Mouse (Mus musculus) midbrain, embryonic 16.5 days (tissue): Measurements from ENCODE around the gene Elf2. TPM values are rescaled to one million over a fixed set of nuclear protein-coding genes. Genes with fewer than 3 reads are reported as not detected.

Experiments
- microRNA-seq: library from miRNA; unstranded; fragments of <30 nt; microRNA quantifications from one replicate; pipeline ENCODE4, GENCODE M21; 2017
- polyA plus RNA-seq: library from polyadenylated mRNA; unstranded; fragments of >200 nt; fragmentation: Nextera tagmentation; extraction: Ambion mirVana; gene quantifications from 2 replicates; pipeline ENCODE4 v1.2.1, GENCODE M21; 2015

The Elf2 gene
- polyA plus RNA-seq, 1 experiment from 2014 or later, result 27.7 TPM

Small RNA genes within 50 kb of the gene (microRNA-seq; reads per million reads assigned to microRNA genes)
- gene Gm24282, result not detected

Other genes starting within 250 kb of the Elf2 start
- 29.0 and 30.8 TPM in 2 replicates for gene Noct, start 116.2 kb downstream of the Elf2 start, polyA plus RNA-seq
- gene Mgarp, start 56.1 kb upstream of the Elf2 start, polyA plus RNA-seq, result 0.39 and 0.82 TPM in 2 replicates
- 680 and 706 TPM in 2 replicates for gene Ndufc1, start 68.3 kb upstream of the Elf2 start, polyA plus RNA-seq
- gene Naa15, start 74.5 kb upstream of the Elf2 start, polyA plus RNA-seq, result 38.2 and 41.3 TPM in 2 replicates
- 33.6 and 33.7 TPM in 2 replicates for gene Rab33b, start 143.3 kb upstream of the Elf2 start, polyA plus RNA-seq
- gene Setd7, start 220.2 kb upstream of the Elf2 start, polyA plus RNA-seq, result 2.6 and 2.7 TPM in 2 replicates